Mouse (Mus musculus): ENCODE data around the gene Hbq1b. TPM values are rescaled to one million over a fixed set of nuclear protein-coding genes. Genes with fewer than 3 reads are reported as not detected.
"Not testable (repeated sequence)": the region's sequence is repeated elsewhere in the genome, so short reads cannot be mapped to it uniquely, and the experiment has no call there.

Hbq1b gene
- polyA plus RNA-seq, 1 experiment from 2014 or later, result 1.2 TPM

GRCm38 (mm10) chr11:32277736-32278457 is 8.9 kb upstream of the Hbq1b start:
- H3K4me2 ChIP-seq (ENCODE audit: low read depth, low read length), result no peak overlapping the region
- no peaks in the 10 kb centered on the region for H3K36me3 ChIP-seq (ENCODE audit: control insufficient read depth, insufficient read depth, low read length)
- DNase-seq (ENCODE audit: low spot score), result no peak
- WGBS, result 73% methylated on average over 21 of the region's 21 CpGs
- H3K27me3 ChIP-seq (replicated peaks; ENCODE audit: control insufficient read depth, insufficient read depth, low read length), result peaks cover 4% of the 10 kb centered on the region
- no peaks in the 10 kb centered on the region for H3K9me3 ChIP-seq (ENCODE audit: control insufficient read depth, low read length)
- no peak overlapping the region for H3K4me3 ChIP-seq (ENCODE audit: low read depth, low read length)
- no peak overlapping the region for H3K27ac ChIP-seq (replicated peaks; ENCODE audit: low read depth, low read length)
- no peaks in the 10 kb centered on the region for H3K4me1 ChIP-seq (ENCODE audit: control insufficient read depth, insufficient read depth, low read length)
- no peak overlapping the region for H3K9ac ChIP-seq (ENCODE audit: low read depth, low read length)
- no peak for ATAC-seq (ENCODE audit: low read depth)

GRCm38 (mm10) chr11:32278458-32278957 is 8.3 kb upstream of the Hbq1b start:
- Histone ChIP-seq H3K9me3 (ENCODE audit: control insufficient read depth, low read length) (no peaks in the 10 kb centered on the region), H3K4me3 (ENCODE audit: low read depth, low read length) (no peak overlapping the region), H3K9ac (ENCODE audit: low read depth, low read length) (no peak overlapping the region), H3K27ac (replicated peaks; ENCODE audit: low read depth, low read length) (no peak overlapping the region), H3K27me3 (replicated peaks; ENCODE audit: control insufficient read depth, insufficient read depth, low read length) (peaks cover 4% of the 10 kb centered on the region), H3K4me2 (ENCODE audit: low read depth, low read length) (no peak overlapping the region), H3K36me3 (ENCODE audit: control insufficient read depth, insufficient read depth, low read length) (no peaks in the 10 kb centered on the region), H3K4me1 (ENCODE audit: control insufficient read depth, insufficient read depth, low read length) (no peaks in the 10 kb centered on the region)
- no peak for ATAC-seq (ENCODE audit: low read depth)
- DNase-seq (ENCODE audit: low spot score), result no peak
- 82% methylated on average over 12 of the region's 12 CpGs for WGBS

- WGBS, result 68% methylated on average over 2 of the region's 2 CpGs
Measured at GRCm38 (mm10) chr11:32280646-32281045, 6.1 kb upstream of the Hbq1b start.

GRCm38 (mm10) chr11:32281416-32282144 is 5.2 kb upstream of the Hbq1b start:
- DNase-seq (ENCODE audit: low spot score), result no peak
- WGBS, result 78% methylated on average over 1 of the region's 1 CpGs

More at GRCm38 (mm10) chr11:32280646-32281045, 6.1 kb upstream of the Hbq1b start:
- Histone ChIP-seq H3K9ac (ENCODE audit: low read depth, low read length) (no peak overlapping the region), H3K4me1 (ENCODE audit: control insufficient read depth, insufficient read depth, low read length) (no peaks in the 10 kb centered on the region), H3K27ac (replicated peaks; ENCODE audit: low read depth, low read length) (no peak overlapping the region), H3K4me2 (ENCODE audit: low read depth, low read length) (no peak overlapping the region), H3K36me3 (ENCODE audit: control insufficient read depth, insufficient read depth, low read length) (no peaks in the 10 kb centered on the region), H3K27me3 (replicated peaks; ENCODE audit: control insufficient read depth, insufficient read depth, low read length) (peaks cover 4% of the 10 kb centered on the region), H3K9me3 (ENCODE audit: control insufficient read depth, low read length) (no peaks in the 10 kb centered on the region), H3K4me3 (ENCODE audit: low read depth, low read length) (no peak overlapping the region)
- DNase-seq (ENCODE audit: low spot score), result no peak
- no peak for ATAC-seq (ENCODE audit: low read depth)

GRCm38 (mm10) chr11:32283091-32283777 is 3.5 kb upstream of the Hbq1b start, which contains the start of gene Hba-a1:
Hba-a1 (plus strand) TSS chr11:32283511.
- H3K9ac ChIP-seq (ENCODE audit: low read depth, low read length); H3K4me1 ChIP-seq (ENCODE audit: control insufficient read depth, insufficient read depth, low read length); H3K4me2 ChIP-seq (ENCODE audit: low read depth, low read length); H3K36me3 ChIP-seq (ENCODE audit: control insufficient read depth, insufficient read depth, low read length); ATAC-seq (ENCODE audit: low read depth); DNase-seq (ENCODE audit: low spot score); H3K4me3 ChIP-seq (ENCODE audit: low read depth, low read length); H3K27me3 ChIP-seq (replicated peaks; ENCODE audit: control insufficient read depth, insufficient read depth, low read length); H3K9me3 ChIP-seq (ENCODE audit: control insufficient read depth, low read length); H3K27ac ChIP-seq (replicated peaks; ENCODE audit: low read depth, low read length): not testable (repeated sequence)
- 50% methylated on average over 1 of the region's 5 CpGs for WGBS

More at GRCm38 (mm10) chr11:32281416-32282144, 5.2 kb upstream of the Hbq1b start:
- H3K4me1 ChIP-seq (ENCODE audit: control insufficient read depth, insufficient read depth, low read length), result no peaks in the 10 kb centered on the region
- H3K4me3 ChIP-seq (ENCODE audit: low read depth, low read length), result no peak overlapping the region
- no peak overlapping the region for H3K4me2 ChIP-seq (ENCODE audit: low read depth, low read length)
- H3K27ac ChIP-seq (replicated peaks; ENCODE audit: low read depth, low read length), result no peak overlapping the region
- H3K36me3 ChIP-seq (ENCODE audit: control insufficient read depth, insufficient read depth, low read length), result no peaks in the 10 kb centered on the region
- no peak overlapping the region for H3K9ac ChIP-seq (ENCODE audit: low read depth, low read length)
- no peak for ATAC-seq (ENCODE audit: low read depth)
- peaks cover 4% of the 10 kb centered on the region for H3K27me3 ChIP-seq (replicated peaks; ENCODE audit: control insufficient read depth, insufficient read depth, low read length)
- H3K9me3 ChIP-seq (ENCODE audit: control insufficient read depth, low read length), result no peaks in the 10 kb centered on the region

- not testable (repeated sequence) for H3K27me3 ChIP-seq (replicated peaks; ENCODE audit: control insufficient read depth, insufficient read depth, low read length); ATAC-seq (ENCODE audit: low read depth); H3K9ac ChIP-seq (ENCODE audit: low read depth, low read length); H3K36me3 ChIP-seq (ENCODE audit: control insufficient read depth, insufficient read depth, low read length); H3K4me3 ChIP-seq (ENCODE audit: low read depth, low read length); H3K9me3 ChIP-seq (ENCODE audit: control insufficient read depth, low read length); H3K27ac ChIP-seq (replicated peaks; ENCODE audit: low read depth, low read length); DNase-seq (ENCODE audit: low spot score); H3K4me1 ChIP-seq (ENCODE audit: control insufficient read depth, insufficient read depth, low read length); H3K4me2 ChIP-seq (ENCODE audit: low read depth, low read length)
- WGBS, result 46% methylated on average over 2 of the region's 2 CpGs
Measured at GRCm38 (mm10) chr11:32284582-32284981, 2.2 kb upstream of the Hbq1b start.

GRCm38 (mm10) chr11:32285031-32285775 is 1.6 kb upstream of the Hbq1b start:
- Histone ChIP-seq H3K36me3 (ENCODE audit: control insufficient read depth, insufficient read depth, low read length) (no peaks in the 10 kb centered on the region), H3K4me2 (ENCODE audit: low read depth, low read length) (no peak overlapping the region), H3K4me1 (ENCODE audit: control insufficient read depth, insufficient read depth, low read length) (no peaks in the 10 kb centered on the region), H3K9ac (ENCODE audit: low read depth, low read length) (no peak overlapping the region), H3K4me3 (ENCODE audit: low read depth, low read length) (no peak overlapping the region), H3K27ac (replicated peaks; ENCODE audit: low read depth, low read length) (no peak overlapping the region), H3K27me3 (replicated peaks; ENCODE audit: control insufficient read depth, insufficient read depth, low read length) (peaks cover 5% of the 10 kb centered on the region; the same call in 1 of the 2 replicates), H3K9me3 (ENCODE audit: control insufficient read depth, low read length) (no peaks in the 10 kb centered on the region)
- no peak for ATAC-seq (ENCODE audit: low read depth)
- DNase-seq (ENCODE audit: low spot score), result no peak
- WGBS, result 78% methylated on average over 7 of the region's 7 CpGs

GRCm38 (mm10) chr11:32285887-32286286 is 878 bp upstream of the Hbq1b start:
- H3K9ac ChIP-seq (ENCODE audit: low read depth, low read length); H3K36me3 ChIP-seq (ENCODE audit: control insufficient read depth, insufficient read depth, low read length); H3K4me3 ChIP-seq (ENCODE audit: low read depth, low read length); H3K27ac ChIP-seq (replicated peaks; ENCODE audit: low read depth, low read length); DNase-seq (ENCODE audit: low spot score); H3K9me3 ChIP-seq (ENCODE audit: control insufficient read depth, low read length); H3K4me2 ChIP-seq (ENCODE audit: low read depth, low read length); H3K27me3 ChIP-seq (replicated peaks; ENCODE audit: control insufficient read depth, insufficient read depth, low read length); H3K4me1 ChIP-seq (ENCODE audit: control insufficient read depth, insufficient read depth, low read length); ATAC-seq (ENCODE audit: low read depth): not testable (repeated sequence)

Data from embryonic facial prominence, embryonic 14.5 days (tissue).